Mouse (Mus musculus): ENCODE data around the gene Orai1. TPM values are rescaled to one million over a fixed set of nuclear protein-coding genes. Genes with fewer than 3 reads are reported as not detected.

The Orai1 gene
- polyA plus RNA-seq (2012; fragmentation: generic; extraction: Trizol): 10.8 TPM
- long read RNA-seq, experiment 1, transcript Orai1-202 (2 exons, 1,875 nt): major isoform, 10 of 15 reads
- long read RNA-seq, experiment 1, partial matches to known transcripts: 0 of 15 reads
- long read RNA-seq, experiment 1, other reads (novel, unspliced or antisense): 4 of 15 reads
- long read RNA-seq, experiment 2, partial matches to known transcripts: 0 of 4 reads
- long read RNA-seq, experiment 2, other reads (novel, unspliced or antisense): 0 of 4 reads

- H3K79me3 ChIP-seq (ENCODE audit: low read depth): peaks cover 4% of the 10 kb centered on the region
- TF ChIP-seq CEBPB (IDR thresholded peaks at IDR 0.05; ENCODE audit: low read depth): no peak
- TF ChIP-seq MAX (IDR thresholded peaks at IDR 0.05): peak; percentile 80
- no peaks in the 10 kb centered on the region for H3K36me3 ChIP-seq (ENCODE audit: control insufficient read depth, insufficient read depth)
- H3ac ChIP-seq (ENCODE audit: control insufficient read depth, insufficient read length, low read depth): peak within 1 kb of the TSS; percentile 68
- no peaks in the 10 kb centered on the region for H3K27me3 ChIP-seq (ENCODE audit: control insufficient read depth, insufficient read depth, insufficient read length)
- peaks cover 4% of the 10 kb centered on the region for H3K79me2 ChIP-seq (ENCODE audit: control insufficient read depth, insufficient read depth)
- peak within 1 kb of the TSS; percentile 45 for H3K4me3 ChIP-seq (ENCODE audit: insufficient read depth, poor library complexity, severe bottlenecking)
Measured at GRCm38 (mm10) chr5:123014753-123015701, at the start of gene Orai1. Orai1 (plus strand) TSS chr5:123015074.

DNA sequence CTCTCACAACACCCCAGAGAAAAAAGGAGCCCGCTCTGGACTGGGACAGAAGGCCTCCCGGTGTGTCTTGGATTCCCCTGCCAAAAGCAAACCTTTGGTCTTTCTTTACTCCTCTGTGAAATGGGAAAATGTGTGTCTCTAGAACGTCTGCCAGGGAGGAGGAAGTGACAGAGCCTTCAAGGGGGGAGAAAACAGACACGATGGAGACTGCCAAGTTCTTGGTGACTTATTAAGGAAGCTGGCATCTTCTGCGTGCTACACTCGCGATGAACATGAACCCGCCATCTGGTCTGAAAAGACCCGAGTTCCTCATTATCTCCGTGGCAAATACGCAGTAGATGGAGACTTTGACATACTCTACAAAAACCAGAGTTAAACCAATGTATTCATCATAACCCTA, 49.4 kb upstream of the Orai1 start:
- no peaks in the 10 kb centered on the region for H3K79me2 ChIP-seq (ENCODE audit: control insufficient read depth, insufficient read depth)
- no peaks in the 10 kb centered on the region for H3K27me3 ChIP-seq (ENCODE audit: control insufficient read depth, insufficient read depth, insufficient read length)
- H3K4me3 ChIP-seq (ENCODE audit: insufficient read depth, poor library complexity, severe bottlenecking): no peak overlapping the region
- no peaks in the 10 kb centered on the region for H3K36me3 ChIP-seq (ENCODE audit: control insufficient read depth, insufficient read depth)
- no peak for TF ChIP-seq CTCF (IDR thresholded peaks at IDR 0.05; ENCODE audit: control insufficient read depth, insufficient read depth, insufficient read length)
- no peak for TF ChIP-seq MYOD1 (IDR thresholded peaks at IDR 0.05; ENCODE audit: control insufficient read depth, insufficient read length, low read depth)
- no peak for TF ChIP-seq USF1 (IDR thresholded peaks at IDR 0.05; ENCODE audit: low read depth)
- no peak for TF ChIP-seq FOSL1 (IDR thresholded peaks at IDR 0.05; ENCODE audit: insufficient read depth, low read length, poor library complexity, severe bottlenecking)
- TF ChIP-seq MYOG (IDR thresholded peaks at IDR 0.05; ENCODE audit: control insufficient read depth, extremely low read depth, insufficient read length): no peak
- TF ChIP-seq CEBPB (IDR thresholded peaks at IDR 0.05; ENCODE audit: low read depth): no peak
- TF ChIP-seq MAX (IDR thresholded peaks at IDR 0.05): no peak
- no peak overlapping the region for H3ac ChIP-seq (ENCODE audit: control insufficient read depth, insufficient read length, low read depth)
- no peaks in the 10 kb centered on the region for H3K79me3 ChIP-seq (ENCODE audit: low read depth)

DNA sequence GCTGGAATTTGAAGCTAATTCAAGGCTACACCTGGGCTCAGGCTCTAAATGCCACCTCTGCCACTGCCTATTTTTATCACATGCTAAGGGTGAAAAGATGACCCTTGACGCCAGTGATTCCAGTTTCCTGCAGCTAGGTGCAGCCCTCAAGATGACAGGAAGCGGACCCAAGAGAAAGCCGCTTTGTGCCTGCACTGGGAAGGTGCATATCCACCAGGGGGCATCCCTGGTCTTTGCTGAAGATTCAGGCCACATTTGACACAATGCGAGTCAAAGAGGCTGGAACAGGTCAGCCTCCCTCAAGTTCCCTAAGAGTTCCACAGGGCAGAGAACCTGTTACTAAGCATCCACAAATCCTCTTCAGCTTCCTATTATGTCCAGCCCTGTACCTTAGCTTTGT, 46.6 kb upstream of the Orai1 start:
- Histone ChIP-seq H3ac (ENCODE audit: control insufficient read depth, insufficient read length, low read depth) (no peak overlapping the region), H3K79me3 (ENCODE audit: low read depth) (no peaks in the 10 kb centered on the region), H3K27me3 (ENCODE audit: control insufficient read depth, insufficient read depth, insufficient read length) (no peaks in the 10 kb centered on the region), H3K4me3 (ENCODE audit: insufficient read depth, poor library complexity, severe bottlenecking) (no peak overlapping the region), H3K79me2 (ENCODE audit: control insufficient read depth, insufficient read depth) (no peaks in the 10 kb centered on the region), H3K36me3 (ENCODE audit: control insufficient read depth, insufficient read depth) (no peaks in the 10 kb centered on the region)
- TF ChIP-seq MYOG (IDR thresholded peaks at IDR 0.05; ENCODE audit: control insufficient read depth, extremely low read depth, insufficient read length) (no peak), CTCF (IDR thresholded peaks at IDR 0.05; ENCODE audit: control insufficient read depth, insufficient read depth, insufficient read length) (peak; percentile 72)

DNA sequence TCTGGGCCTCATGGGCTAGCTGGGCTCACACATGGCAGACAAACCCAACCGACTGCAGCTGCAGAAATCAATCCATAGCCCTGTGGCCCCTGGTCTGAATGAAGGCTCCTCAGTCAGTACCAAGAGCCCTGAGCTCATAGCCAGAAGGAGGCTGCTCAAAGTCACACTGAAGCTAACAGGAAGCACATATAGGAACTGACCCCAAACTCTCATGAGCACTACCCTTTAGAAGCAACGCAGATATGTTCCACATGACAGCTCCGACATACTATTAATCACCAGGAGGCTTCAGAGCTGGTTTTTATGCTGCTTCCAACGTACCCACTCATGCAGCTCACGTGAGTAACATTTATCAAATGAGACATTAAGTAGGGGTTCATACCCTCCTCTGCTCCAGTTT, 44.8 kb upstream of the Orai1 start:
- TF ChIP-seq CEBPB (IDR thresholded peaks at IDR 0.05; ENCODE audit: low read depth) (no peak), CTCF (IDR thresholded peaks at IDR 0.05; ENCODE audit: control insufficient read depth, insufficient read depth, insufficient read length) (no peak), MYOD1 (IDR thresholded peaks at IDR 0.05; ENCODE audit: control insufficient read depth, insufficient read length, low read depth) (no peak), USF1 (IDR thresholded peaks at IDR 0.05; ENCODE audit: low read depth) (no peak), MAX (IDR thresholded peaks at IDR 0.05) (no peak), FOSL1 (IDR thresholded peaks at IDR 0.05; ENCODE audit: insufficient read depth, low read length, poor library complexity, severe bottlenecking) (no peak), MYOG (IDR thresholded peaks at IDR 0.05; ENCODE audit: control insufficient read depth, extremely low read depth, insufficient read length) (no peak)
- H3K36me3 ChIP-seq (ENCODE audit: control insufficient read depth, insufficient read depth): no peaks in the 10 kb centered on the region
- H3K79me3 ChIP-seq (ENCODE audit: low read depth): no peaks in the 10 kb centered on the region
- no peak overlapping the region for H3K4me3 ChIP-seq (ENCODE audit: insufficient read depth, poor library complexity, severe bottlenecking)
- H3K79me2 ChIP-seq (ENCODE audit: control insufficient read depth, insufficient read depth): no peaks in the 10 kb centered on the region
- no peak overlapping the region for H3ac ChIP-seq (ENCODE audit: control insufficient read depth, insufficient read length, low read depth)
- H3K27me3 ChIP-seq (ENCODE audit: control insufficient read depth, insufficient read depth, insufficient read length): no peaks in the 10 kb centered on the region

- Histone ChIP-seq H3K27me3 (ENCODE audit: control insufficient read depth, insufficient read depth, insufficient read length) (no peaks in the 10 kb centered on the region), H3K36me3 (ENCODE audit: control insufficient read depth, insufficient read depth) (no peaks in the 10 kb centered on the region), H3K4me3 (ENCODE audit: insufficient read depth, poor library complexity, severe bottlenecking) (no peak overlapping the region), H3K79me2 (ENCODE audit: control insufficient read depth, insufficient read depth) (no peaks in the 10 kb centered on the region), H3ac (ENCODE audit: control insufficient read depth, insufficient read length, low read depth) (no peak overlapping the region), H3K79me3 (ENCODE audit: low read depth) (no peaks in the 10 kb centered on the region)
- TF ChIP-seq CTCF (IDR thresholded peaks at IDR 0.05; ENCODE audit: control insufficient read depth, insufficient read depth, insufficient read length) (no peak), MYOG (IDR thresholded peaks at IDR 0.05; ENCODE audit: control insufficient read depth, extremely low read depth, insufficient read length) (no peak), CEBPB (IDR thresholded peaks at IDR 0.05; ENCODE audit: low read depth) (no peak), USF1 (IDR thresholded peaks at IDR 0.05; ENCODE audit: low read depth) (no peak), MYOD1 (IDR thresholded peaks at IDR 0.05; ENCODE audit: control insufficient read depth, insufficient read length, low read depth) (no peak), MAX (IDR thresholded peaks at IDR 0.05) (no peak), FOSL1 (IDR thresholded peaks at IDR 0.05; ENCODE audit: insufficient read depth, low read length, poor library complexity, severe bottlenecking) (no peak)
Measured at GRCm38 (mm10) chr5:122971438-122971837, 43.4 kb upstream of the Orai1 start.

Data from C2C12 (cell line).